Mouse (Mus musculus) CD4-positive, CD25-positive, alpha-beta regulatory T cell (primary cell): ENCODE measurements around the gene Arhgap5. TPM values are rescaled to one million over a fixed set of nuclear protein-coding genes. Genes with fewer than 3 reads are reported as not detected.

Source experiments
- polyA plus RNA-seq: library from polyadenylated mRNA; unstranded; fragments of 100-300 nt; shearing (Covaris generic); gene quantifications from one replicate; pipeline ENCODE4 v1.2.1, GENCODE M21; 2017

Arhgap5 gene
- polyA plus RNA-seq = 23.6 TPM

GRCm38 (mm10) chr12:52503456-52504320, at the start of gene Arhgap5:
Gene Arhgap5 (plus strand): TSS chr12:52503972.

Other genes starting within 250 kb of the Arhgap5 start
- 0.05 TPM for gene Akap6, start 195.4 kb downstream of the Arhgap5 start, polyA plus RNA-seq